Mouse (Mus musculus) midbrain, embryonic 14.5 days (tissue): Measurements from ENCODE around the gene Gpr85. TPM values are rescaled to one million over a fixed set of nuclear protein-coding genes. Genes with fewer than 3 reads are reported as not detected.
A peak's percentile ranks its signal among the peaks of the same experiment; 100 is the strongest.

Experiments used
- ATAC-seq: fragments of 200-750 bp; cut with Nextera tagmentation; 2 replicates; pipeline ENCODE4 v1.8.0; 2017; ENCODE audit warnings: moderate number of reproducible peaks, moderate library complexity; ENCODE audit not compliant: low FRiP score, low TSS enrichment
- DNase-seq: peaks from one replicate; pipeline ENCODE4 v3.0.0-alpha.2; 2015
- H3K27ac ChIP-seq: fragments of 300-500 bp; sonication (generic); replicated peaks from 2 replicates; pipeline ENCODE4 v1.5.1; 2014; ENCODE audit warnings: mild to moderate bottlenecking, low read depth, low read length, moderate library complexity
- H3K27me3 ChIP-seq: fragments of 300-500 bp; sonication (generic); 2 replicates; pipeline ENCODE4 v1.6.1; 2014; ENCODE audit warnings: low read length, control low read depth, mixed read lengths; ENCODE audit not compliant: control insufficient read depth, insufficient read depth
- H3K36me3 ChIP-seq: fragments of 300-500 bp; sonication (generic); 2 replicates; pipeline ENCODE4 v1.6.1; 2014; ENCODE audit warnings: low read length, control low read depth; ENCODE audit not compliant: control insufficient read depth, insufficient read depth
- H3K4me1 ChIP-seq: fragments of 300-500 bp; sonication (generic); 2 replicates; pipeline ENCODE4 v1.6.1; 2014; ENCODE audit warnings: mild to moderate bottlenecking, antibody characterized with exemption, low read length, control low read depth; ENCODE audit not compliant: control insufficient read depth, insufficient read depth
- H3K4me2 ChIP-seq: fragments of 300-500 bp; sonication (generic); 2 replicates; pipeline ENCODE4 v1.6.1; 2014; ENCODE audit warnings: mild to moderate bottlenecking, low read length, moderate library complexity
- H3K4me3 ChIP-seq: fragments of 300-500 bp; sonication (generic); replicated peaks from 2 replicates; pipeline ENCODE4 v1.5.1; 2014; ENCODE audit warnings: low read depth, low read length
- H3K9ac ChIP-seq: fragments of 300-500 bp; sonication (generic); replicated peaks from 2 replicates; pipeline ENCODE4 v1.6.1; 2014; ENCODE audit warnings: mild to moderate bottlenecking, low read length, moderate library complexity
- H3K9me3 ChIP-seq: fragments of 300-500 bp; sonication (generic); 2 replicates; pipeline ENCODE4 v1.6.1; 2016; ENCODE audit warnings: low read length, control low read depth, mixed read lengths; ENCODE audit not compliant: control insufficient read depth
- WGBS: fragments of 180-500 bp; shearing (Covaris S2); extraction: QIAGEN DNeasy Blood & Tissue Kit; methylation state at CpG from one replicate; pipeline ENCODE4 v1.1.7; 2014; 5-methylcytosine and 5-hydroxymethylcytosine counted together
- polyA plus RNA-seq: library from polyadenylated mRNA; unstranded; fragments of >200 nt; fragmentation: Nextera tagmentation; extraction: Ambion mirVana; gene quantifications from 2 replicates; pipeline ENCODE4 v1.2.1, GENCODE M21; 2014

Gene Gpr85
- polyA plus RNA-seq, 1 experiment from 2014 or later = 117 TPM

GRCm38 (mm10) chr6:13835720-13836665 is 3.7 kb downstream of the Gpr85 start:
- WGBS = 34% methylated on average over 17 of the region's 17 CpGs
- peak; percentile 80 for DNase-seq
- Histone ChIP-seq H3K27me3 (no peaks in the 10 kb centered on the region), H3K9me3 (no peaks in the 10 kb centered on the region), H3K4me1 (peaks cover 29% of the 10 kb centered on the region), H3K4me3 (peak overlapping the region; percentile 71), H3K4me2 (peak overlapping the region; percentile 81), H3K36me3 (no peaks in the 10 kb centered on the region), H3K9ac (peak overlapping the region; percentile 100), H3K27ac (peak overlapping the region; percentile 100)
- ATAC-seq = peak; percentile 35

- Histone ChIP-seq H3K27me3 (no peaks in the 10 kb centered on the region), H3K36me3 (no peaks in the 10 kb centered on the region), H3K4me1 (peaks cover 29% of the 10 kb centered on the region), H3K9ac (no peak overlapping the region), H3K9me3 (no peaks in the 10 kb centered on the region), H3K27ac (no peak overlapping the region), H3K4me2 (peak overlapping the region; percentile 45), H3K4me3 (no peak overlapping the region)
- DNase-seq (peak; percentile 15), ATAC-seq (no peak)
- WGBS = 70% methylated on average over 2 of the region's 2 CpGs
These were observed 7.0 kb downstream of the Gpr85 start for GRCm38 (mm10) chr6:13832770-13833169.

DNA sequence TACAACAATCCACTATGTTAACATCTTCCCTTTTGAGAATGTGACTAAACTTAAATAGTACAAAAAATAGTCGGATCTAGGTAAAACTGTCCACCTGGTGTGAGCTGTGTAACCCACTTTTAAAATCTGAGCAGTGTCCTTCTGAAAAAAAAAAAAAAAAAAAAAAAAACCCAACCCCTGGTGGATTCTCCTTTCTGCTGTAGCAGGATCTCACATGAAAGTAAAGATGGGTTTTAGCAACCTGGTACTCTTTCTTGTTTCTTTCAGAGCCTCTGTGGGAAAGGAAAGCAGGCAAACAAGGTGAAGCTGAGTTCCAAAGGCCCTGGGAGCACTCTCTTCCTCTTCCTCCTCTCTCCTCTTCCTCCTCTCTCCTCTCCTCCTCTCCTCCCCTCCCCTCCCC is 10.9 kb downstream of the Gpr85 start:
- Histone ChIP-seq H3K4me2 (no peak overlapping the region), H3K27me3 (no peaks in the 10 kb centered on the region), H3K36me3 (no peaks in the 10 kb centered on the region), H3K9ac (no peak overlapping the region), H3K4me3 (no peak overlapping the region), H3K27ac (no peak overlapping the region), H3K9me3 (no peaks in the 10 kb centered on the region), H3K4me1 (peaks cover 16% of the 10 kb centered on the region)
- 84% methylated on average over 1 of the region's 1 CpGs for WGBS
- DNase-seq (no peak), ATAC-seq (no peak)

DNA sequence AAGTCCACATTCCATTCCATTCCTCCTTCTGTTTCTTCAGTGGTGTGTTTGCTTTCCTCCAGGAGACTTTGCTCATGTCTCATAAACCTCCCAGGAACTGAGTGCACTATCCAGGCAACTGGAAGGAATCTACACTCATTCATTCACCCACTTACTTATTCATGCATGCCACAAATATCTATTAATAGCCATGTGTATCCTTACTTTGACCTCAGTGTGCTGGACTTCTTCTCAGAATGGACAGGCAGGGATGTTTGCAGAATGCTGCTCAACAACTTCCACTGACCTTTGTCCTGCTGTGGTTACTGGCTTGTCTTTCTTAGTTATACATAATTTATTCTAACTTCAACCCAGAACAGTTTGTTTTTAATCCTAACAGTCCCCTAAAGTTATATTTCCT is 23.1 kb downstream of the Gpr85 start:
- no peak overlapping the region for H3K27ac ChIP-seq
- H3K36me3 ChIP-seq = no peaks in the 10 kb centered on the region
- no peaks in the 10 kb centered on the region for H3K27me3 ChIP-seq
- no peak overlapping the region for H3K4me3 ChIP-seq
- no peak overlapping the region for H3K9ac ChIP-seq
- ATAC-seq (no peak), DNase-seq (no peak)
- H3K4me1 ChIP-seq = no peaks in the 10 kb centered on the region
- H3K4me2 ChIP-seq = no peak overlapping the region
- H3K9me3 ChIP-seq = no peaks in the 10 kb centered on the region

GRCm38 (mm10) chr6:13812157-13812556 is 27.6 kb downstream of the Gpr85 start:
- no peaks in the 10 kb centered on the region for H3K27me3 ChIP-seq
- no peak overlapping the region for H3K9ac ChIP-seq
- DNase-seq = no peak
- H3K4me2 ChIP-seq = no peak overlapping the region
- H3K27ac ChIP-seq = no peak overlapping the region
- H3K36me3 ChIP-seq = no peaks in the 10 kb centered on the region
- WGBS = 91% methylated on average over 4 of the region's 4 CpGs
- H3K4me1 ChIP-seq = no peaks in the 10 kb centered on the region
- no peak for ATAC-seq
- H3K4me3 ChIP-seq = no peak overlapping the region
- H3K9me3 ChIP-seq = no peaks in the 10 kb centered on the region

GRCm38 (mm10) chr6:13800071-13800470 is 39.7 kb downstream of the Gpr85 start:
- no peaks in the 10 kb centered on the region for H3K4me1 ChIP-seq
- WGBS = 80% methylated on average over 7 of the region's 7 CpGs
- no peak for ATAC-seq

DNA sequence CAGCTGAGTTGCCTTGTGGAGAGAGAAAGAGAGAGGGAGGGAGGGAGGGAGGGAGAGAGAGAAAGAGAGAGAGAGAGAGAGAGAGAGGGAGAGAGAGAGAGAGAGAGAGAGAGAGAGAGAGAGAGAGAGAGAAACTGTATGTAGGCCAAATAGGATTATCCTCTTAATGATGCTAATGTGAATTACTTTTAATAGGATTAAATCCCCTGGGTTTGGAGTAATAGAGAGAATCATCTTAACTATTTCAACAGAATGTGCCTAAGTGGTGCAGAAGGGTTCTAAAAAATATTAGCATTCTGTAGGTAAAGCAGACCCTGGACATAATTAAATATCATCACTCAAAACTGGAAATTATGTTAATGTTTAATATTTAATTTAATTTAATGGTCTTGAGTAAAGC is 42.4 kb downstream of the Gpr85 start:
- H3K27me3 ChIP-seq = no peaks in the 10 kb centered on the region
- H3K4me1 ChIP-seq = no peaks in the 10 kb centered on the region
- ATAC-seq = no peak
- H3K9me3 ChIP-seq = no peaks in the 10 kb centered on the region
- no peak overlapping the region for H3K4me2 ChIP-seq
- no peak overlapping the region for H3K9ac ChIP-seq
- DNase-seq = no peak
- H3K4me3 ChIP-seq = no peak overlapping the region
- no peak overlapping the region for H3K27ac ChIP-seq
- H3K36me3 ChIP-seq = no peaks in the 10 kb centered on the region

More at GRCm38 (mm10) chr6:13800071-13800470, 39.7 kb downstream of the Gpr85 start:
- Histone ChIP-seq H3K9me3 (no peaks in the 10 kb centered on the region), H3K9ac (no peak overlapping the region), H3K27ac (no peak overlapping the region), H3K36me3 (no peaks in the 10 kb centered on the region), H3K4me2 (no peak overlapping the region), H3K27me3 (no peaks in the 10 kb centered on the region), H3K4me3 (no peak overlapping the region)
- DNase-seq = no peak
